Mouse (Mus musculus) layer of hippocampus, postnatal 10 days (tissue): Measurements from ENCODE around the gene Kif27. TPM values are rescaled to one million over a fixed set of nuclear protein-coding genes. Genes with fewer than 3 reads are reported as not detected.

ENCODE experiments used
- DNase-seq, 2 experiments: peaks; one replicate each; pipeline ENCODE4 v3.0.0; 2021; ENCODE audit warnings: low spot score in 2 of 2
- microRNA-seq, 2 experiments: library from miRNA; unstranded; fragments of <30 nt; microRNA quantifications; one replicate each; pipeline ENCODE4 v1.2.0; 2021
- total RNA-seq, 2 experiments: library from RNA; stranded (reverse); gene quantifications; 2 replicates each; pipeline ENCODE4 v1.2.3; 2021

The Kif27 gene
- total RNA-seq, 2 experiments from 2014 or later = 4.0 to 4.6 TPM

GRCm38 (mm10) chr13:58281936-58282335 lies 77.0 kb downstream of the Kif27 start:
- no peak for DNase-seq

DNA sequence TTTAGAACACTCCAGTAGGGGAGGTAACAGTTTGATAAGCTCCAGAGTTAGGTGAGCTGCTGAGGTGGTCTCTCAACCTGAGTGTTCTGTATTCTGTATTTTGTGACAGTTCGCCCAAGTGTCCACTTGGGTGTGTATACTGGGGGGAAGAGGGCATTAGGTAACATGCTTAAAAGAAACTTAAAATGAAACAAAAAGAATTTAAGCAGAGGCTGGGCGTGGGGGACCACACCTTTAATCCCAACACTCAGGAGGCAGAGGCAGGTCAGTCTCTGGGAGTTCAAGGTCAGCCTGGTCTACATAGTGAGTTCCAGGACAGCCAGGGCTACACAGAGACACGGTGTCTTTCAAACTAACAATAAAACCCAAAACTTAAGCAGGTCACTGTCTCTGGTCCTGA lies 78.4 kb downstream of the Kif27 start:
- no peak for DNase-seq

DNA sequence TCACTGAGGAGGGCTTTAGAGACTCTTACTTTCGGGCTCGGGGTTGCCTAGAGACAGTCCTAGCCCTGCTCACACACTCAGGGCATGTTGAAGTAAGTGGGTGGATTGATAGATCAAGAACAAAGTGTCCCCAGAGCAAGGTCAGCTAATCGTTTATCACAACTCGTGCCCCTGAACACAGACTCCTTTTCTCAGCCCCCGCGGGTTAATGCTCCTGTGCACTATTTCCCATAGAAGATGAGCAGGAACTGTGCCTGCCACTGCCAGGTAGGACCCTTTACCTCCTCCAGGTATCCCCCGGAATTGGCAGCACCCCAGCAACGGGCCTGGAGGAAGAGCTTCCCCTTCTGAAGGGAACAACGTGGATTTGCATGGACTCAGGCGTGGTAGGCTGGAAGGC lies 82.7 kb downstream of the Kif27 start:
- no peak for DNase-seq

DNA sequence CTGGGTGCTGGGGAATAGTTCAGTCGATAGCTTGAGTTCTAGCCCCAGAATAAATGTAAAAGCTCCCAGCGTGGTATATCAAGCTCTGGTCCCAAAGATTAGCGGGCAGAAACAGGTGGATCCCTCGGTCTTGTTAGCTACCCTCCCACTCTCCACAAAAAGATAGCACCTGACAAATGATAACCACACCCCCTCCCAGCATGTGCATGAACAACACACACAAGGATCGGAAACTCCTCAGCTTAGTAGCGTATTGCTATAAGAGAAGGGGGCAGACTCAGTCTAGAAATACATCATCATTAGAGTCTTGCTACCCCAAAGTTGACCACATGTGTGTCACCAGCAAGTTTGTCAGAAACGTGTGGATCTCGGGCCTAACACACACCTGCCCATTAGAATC lies 83.3 kb downstream of the Kif27 start, which contains the start of gene Gkap1:
Gkap1 (minus strand) TSS at position 101 of the 400 bp plus-strand sequence.
- no peak for DNase-seq

GRCm38 (mm10) chr13:58275076-58275475 lies 83.8 kb downstream of the Kif27 start:
- DNase-seq = no peak

- peak; percentile 63 to 72 for DNase-seq
Observed at GRCm38 (mm10) chr13:58274259-58274991, 84.5 kb downstream of the Kif27 start.

DNA sequence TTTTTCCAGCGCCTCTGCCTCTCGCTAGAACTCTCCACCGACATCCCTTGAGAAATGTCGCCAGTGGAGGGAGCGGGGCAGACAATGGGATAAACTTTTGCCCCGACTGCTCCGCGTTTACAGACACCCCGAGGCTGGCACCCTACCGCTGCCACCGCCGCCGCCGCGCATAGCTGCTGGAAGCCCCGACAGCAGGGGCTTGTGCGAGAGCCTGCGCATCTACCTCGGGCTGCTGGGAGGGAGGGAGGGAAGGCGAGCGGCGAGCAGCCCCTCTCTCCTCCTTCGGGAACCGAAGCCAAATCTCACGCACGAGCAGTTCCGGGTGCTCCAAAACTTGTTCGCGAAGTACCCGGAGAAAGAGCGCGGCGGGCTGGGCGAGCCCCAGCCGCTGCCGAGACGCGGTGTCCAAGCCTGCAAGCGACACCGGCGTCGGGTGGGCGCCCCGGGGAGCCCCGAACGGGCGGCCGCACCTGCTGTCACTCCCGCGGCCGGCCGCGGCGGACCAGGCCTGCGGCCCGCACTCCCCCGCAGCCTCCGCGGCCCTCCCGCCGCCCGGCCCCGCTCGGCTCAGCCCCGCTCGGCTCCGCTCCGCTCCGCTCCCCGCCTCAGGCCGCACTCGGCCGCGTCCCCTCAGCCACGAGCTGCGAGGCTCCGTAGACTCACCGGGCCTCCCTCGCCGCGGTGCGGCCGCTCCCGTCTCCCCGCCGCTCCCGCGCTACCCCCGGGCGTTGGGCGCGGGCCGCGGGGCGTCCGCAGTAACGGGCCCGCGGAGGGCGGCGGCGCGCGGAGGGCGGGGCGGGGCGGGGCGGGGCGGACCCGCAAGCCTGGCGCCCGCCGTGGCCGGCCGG lies 85.3 kb downstream of the Kif27 start:
- peak; percentile 37 to 47 for DNase-seq

GRCm38 (mm10) chr13:58266864-58267263 lies 92.1 kb downstream of the Kif27 start:
- no peak for DNase-seq

DNA sequence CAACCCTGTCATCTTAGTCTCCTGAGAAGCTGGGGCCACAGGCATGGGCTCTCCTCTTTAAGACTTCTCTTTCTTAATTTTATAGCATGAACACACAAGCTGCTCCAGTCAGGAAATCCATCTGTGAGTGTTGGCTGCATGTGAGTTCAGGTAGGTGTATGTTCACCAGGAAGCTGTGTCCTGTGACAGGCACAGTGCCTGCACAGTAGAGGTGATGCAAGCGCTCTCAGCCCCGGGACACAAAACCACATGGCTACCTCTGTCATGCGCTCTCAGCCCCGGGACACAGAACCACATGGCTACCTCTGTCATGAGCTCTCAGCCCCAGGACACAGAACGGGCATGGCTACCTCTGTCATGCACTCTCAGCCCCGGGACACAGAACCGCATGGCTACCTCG lies 95.4 kb downstream of the Kif27 start:
- DNase-seq = no peak

DNA sequence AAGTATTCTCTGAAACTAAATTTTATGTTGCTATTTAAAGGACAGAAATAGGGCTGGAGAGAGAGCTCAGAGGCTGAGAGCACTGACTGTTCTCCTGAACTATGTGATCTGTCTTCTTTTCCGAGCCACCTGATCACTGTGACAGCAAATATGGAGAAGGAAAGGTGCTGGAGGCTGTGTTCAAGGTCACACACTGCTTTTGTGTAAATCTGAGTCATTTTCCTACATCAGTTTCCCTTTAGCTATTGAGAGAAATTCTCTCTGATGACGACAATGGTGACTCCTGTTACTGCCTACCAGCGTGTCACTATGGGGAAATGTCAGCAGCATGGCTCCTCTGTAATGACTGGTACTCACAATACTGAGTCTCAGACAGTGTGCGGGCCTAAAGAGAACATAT lies 97.2 kb downstream of the Kif27 start:
- no peak for DNase-seq

DNA sequence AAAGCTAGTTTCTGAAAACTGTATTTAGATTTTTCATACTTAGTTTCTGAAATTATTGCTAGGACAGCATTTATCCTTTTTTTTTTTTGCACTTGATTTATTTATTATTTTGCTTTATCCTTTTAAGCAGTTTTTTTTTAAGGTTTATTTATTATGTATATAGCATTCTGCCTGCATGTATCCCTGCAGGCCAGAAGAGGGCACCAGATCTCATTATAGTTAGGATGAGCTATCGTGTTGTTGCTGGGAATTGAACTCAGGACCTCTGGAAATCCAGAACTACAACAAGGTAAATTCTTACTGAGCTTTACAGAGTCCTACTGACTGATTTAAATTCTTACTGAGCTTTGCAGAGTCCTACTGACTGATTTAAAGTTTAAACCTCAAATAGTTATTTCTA lies 105.7 kb downstream of the Kif27 start:
- no peak for DNase-seq

DNA sequence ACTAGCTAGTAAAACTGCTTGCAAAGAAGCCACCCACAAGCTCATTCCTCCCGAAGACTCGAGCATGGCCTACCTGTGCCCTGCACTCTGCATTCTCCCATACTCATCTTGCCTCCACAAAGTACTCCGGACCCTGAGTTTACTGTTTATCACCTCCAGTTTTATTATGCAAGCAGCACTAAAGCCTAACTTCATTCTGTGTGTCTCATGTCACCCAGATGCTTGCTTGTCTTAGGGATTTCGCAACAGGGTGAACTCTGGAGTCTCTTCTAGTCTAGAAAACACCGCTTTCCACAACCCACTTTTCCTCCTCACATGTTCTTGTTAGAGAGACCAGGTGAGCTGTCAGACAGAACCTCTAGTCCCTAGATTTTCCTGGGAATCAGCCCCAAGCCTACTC lies 110.0 kb downstream of the Kif27 start:
- DNase-seq = no peak

Small RNA genes within 50 kb of the gene (microRNA-seq; reads per million reads assigned to microRNA genes)
- 0 reads per million in 2 experiments for gene Mir6369
- 71.7 to 73.9 reads per million in 2 experiments for gene Mir7-1

Other genes with a start within 250 kb of the Kif27 start
- 10 to 100 TPM; 25.0 to 27.8 TPM for gene Klhl3, start 245.5 kb downstream of the Kif27 start, total RNA-seq
- gene Hnrnpa0, start 230.6 kb downstream of the Kif27 start, total RNA-seq = 100 to 1,000 TPM; 170 to 173 TPM
- gene Idnk, start 201.5 kb downstream of the Kif27 start, total RNA-seq = 10 to 100 TPM; 29.2 to 33.3 TPM
- 100 to 1,000 TPM; 129 to 135 TPM for gene Ubqln1, start 143.5 kb downstream of the Kif27 start, total RNA-seq
- gene Gkap1, start 83.4 kb downstream of the Kif27 start, total RNA-seq = 10 to 100 TPM; 24.3 to 24.6 TPM
- 1 to 10 TPM; 6.1 TPM for gene 2210016F16Rik, start 26.1 kb upstream of the Kif27 start, total RNA-seq
- gene Rmi1, start 43.1 kb upstream of the Kif27 start, total RNA-seq = 10 to 100 TPM; 14.5 to 15.2 TPM
- 100 to 1,000 TPM; 758 to 769 TPM for gene Hnrnpk, start 44.2 kb upstream of the Kif27 start, total RNA-seq